ENCODE assay signal across 22 mouse cellular contexts in the genomic region with DNA sequence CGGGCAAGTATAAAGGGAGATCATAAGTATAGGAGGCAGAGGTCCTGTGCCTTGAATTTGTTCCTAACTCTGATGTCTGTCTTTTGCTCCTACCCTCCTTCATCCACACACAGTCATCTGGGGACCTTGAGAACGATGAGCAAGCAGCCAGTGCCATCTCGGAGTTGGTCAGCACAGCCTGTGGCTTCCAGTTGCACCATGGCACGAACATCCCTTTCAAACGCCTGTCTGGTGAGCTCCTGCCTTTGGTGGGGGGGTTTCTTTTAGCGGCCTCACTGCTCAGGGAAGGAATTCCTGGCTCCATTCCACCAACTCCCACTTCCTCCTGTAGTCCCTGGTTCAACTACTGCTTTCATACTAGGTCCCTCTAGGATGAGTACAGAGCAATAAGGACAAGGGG. TPM values are rescaled to one million over a fixed set of nuclear protein-coding genes. Genes with fewer than 3 reads are reported as not detected.
DNase-seq lines count a peak whose midpoint lies in the region; ATAC-seq and TF ChIP-seq lines count a peak whose summit lies in the region.
"Had no signal": no experiment of that assay in that cellular context is flagged by ENCODE, and none has a peak within 500 bp of the region (broad histone marks: within the 10 kb centered on the region; RNA-seq: fewer than 3 reads in every experiment).

No protein-coding gene starts in this region.

- peaks cover 39% of the 10 kb centered on the region for H3K79me2 ChIP-seq in MEL (ENCODE audit: control insufficient read depth, insufficient read depth, low read length, poor library complexity)

- peaks cover 3 to 61% of the 10 kb centered on the region in 2 experiments; a peak in 3 of 4 replicates for H3K36me3 ChIP-seq in MEL (ENCODE audit: control insufficient read depth in 1 of 2, insufficient read depth in 2 of 2, low read length in 2 of 2)

- no peak for TF ChIP-seq EP300 in MEL (IDR thresholded peaks at IDR 0.05; ENCODE audit: low read depth in 1 of 2, low read length in 2 of 2)

- H3K27me3 ChIP-seq in MEL (ENCODE audit: control insufficient read depth in 1 of 2, insufficient read depth in 2 of 2, low read length in 2 of 2) = no peaks in the 10 kb centered on the region
- H3K27me3 ChIP-seq: embryonic facial prominence, embryonic 15.5 days; hindbrain, embryonic 13.5 days; limb, embryonic 13.5 days; midbrain, embryonic 13.5 days; neural tube, embryonic 12.5 days had no signal

- H3K4me1 ChIP-seq in MEL (ENCODE audit: control insufficient read depth in 1 of 2, insufficient read depth in 2 of 2, low read length in 2 of 2) = peaks cover 12 to 71% of the 10 kb centered on the region in 2 experiments

- no peak overlapping the region for H3K9ac ChIP-seq in MEL (ENCODE audit: control insufficient read depth, low read depth, low read length, poor library complexity, severe bottlenecking)
- H3K9ac ChIP-seq: embryonic facial prominence, embryonic 15.5 days; forebrain, postnatal 0 days; hindbrain, embryonic 13.5 days; limb, embryonic 13.5 days; midbrain, embryonic 13.5 days; neural tube, embryonic 12.5 days had no signal

- TF ChIP-seq POLR2A in MEL (IDR thresholded peaks at IDR 0.05; ENCODE audit: control insufficient read depth in 1 of 2, insufficient read depth in 1 of 2, low read depth in 1 of 2, low read length in 2 of 2, poor library complexity in 1 of 2) = peak in 1 of 2 experiments; percentile 41; a peak in 1 of 4 replicates

- H3K4me3 ChIP-seq in MEL (ENCODE audit: control insufficient read depth in 1 of 2, insufficient read depth in 1 of 2, low read depth in 2 of 2, low read length in 2 of 2) = no peak overlapping the region
- H3K4me3 ChIP-seq: embryonic facial prominence, embryonic 15.5 days; hindbrain, embryonic 13.5 days; limb, embryonic 13.5 days; midbrain, embryonic 13.5 days; neural tube, embryonic 12.5 days had no signal

- ATAC-seq in granulocyte monocyte progenitor cell, adult 5-6 weeks (replicated peaks; ENCODE audit: poor library complexity, severe bottlenecking) = peak; percentile 6; the same call in 1 of the 2 replicates
- ATAC-seq: forebrain, postnatal 0 days; inflammation-experienced regulatory T-cells, adult 6 months; midbrain, embryonic 13.5 days had no signal

- no peak for TF ChIP-seq CTCF in MEL (IDR thresholded peaks at IDR 0.05 in 2 of 3, conservative IDR thresholded peaks at IDR 0.05 in 1 of 3; ENCODE audit: control insufficient read depth in 1 of 3, insufficient read depth in 1 of 3, low read depth in 2 of 3, low read length in 3 of 3, poor library complexity in 1 of 3, severe bottlenecking in 1 of 3)

- TF ChIP-seq RAD21 in MEL (IDR thresholded peaks at IDR 0.05; ENCODE audit: low read depth, low read length) = no peak

- H3K9me3 ChIP-seq in MEL (replicated peaks; ENCODE audit: insufficient read depth, low read length) = no peaks in the 10 kb centered on the region
- H3K9me3 ChIP-seq: embryonic facial prominence, embryonic 15.5 days; hindbrain, embryonic 13.5 days; limb, embryonic 13.5 days; midbrain, embryonic 13.5 days; neural tube, embryonic 12.5 days had no signal

- peak overlapping the region; percentile 26; the same call in 1 of the 2 replicates for H3K27ac ChIP-seq in MEL (ENCODE audit: control insufficient read depth, low read depth, low read length)
- H3K27ac ChIP-seq: embryonic facial prominence, embryonic 15.5 days; hindbrain, embryonic 13.5 days; limb, embryonic 13.5 days; midbrain, embryonic 13.5 days; neural tube, embryonic 12.5 days had no signal

- DNase-seq in cerebellum, adult 11-12 months = peak; percentile 23
- no peak for DNase-seq in cerebellum, postnatal 10 days
- DNase-seq in layer of hippocampus, adult 11-12 months (ENCODE audit: low spot score) = peak; percentile 29
- no peak for DNase-seq in layer of hippocampus, adult 9-10 months (ENCODE audit: low spot score)
- peak; percentile 30 for DNase-seq in MEL (ENCODE audit: low read depth, low spot score)
- DNase-seq in gastrocnemius, postnatal 10 days = no peak
- no peak for DNase-seq in lung, postnatal 36 days
- DNase-seq: B cell, adult 2 months; cerebellum, postnatal 36 days; forebrain, postnatal 0 days; kidney, adult 8-10 months; kidney, postnatal 36 days had no signal

TF ChIP-seq in MEL, 35 proteins besides CTCF, POLR2A, EP300 and RAD21:
- TF ChIP-seq MEF2A (IDR thresholded peaks at IDR 0.05; ENCODE audit: extremely low read depth, insufficient replicate concordance, low read depth, low read length, poor library complexity, severe bottlenecking) = no peak
- TF ChIP-seq JUND (IDR thresholded peaks at IDR 0.05; ENCODE audit: low read depth, low read length) = no peak
- TF ChIP-seq USF1 (IDR thresholded peaks at IDR 0.05; ENCODE audit: low read depth, low read length) = no peak

RNA-seq across cellular contexts. Expression of a gene that starts 3.3 kb away (rescaled TPM):
- total RNA-seq in MEL (2012; rRNA removed) = 45.7 and 51.5 TPM in 2 replicates
- polyA plus RNA-seq in MEL (2012; ENCODE audit: insufficient read depth in 1 of 2, insufficient read length in 2 of 2, low read depth in 1 of 2, low replicate concordance in 2 of 2, missing spikeins in 1 of 2) = 10 to 100 TPM in 1 of 2 experiments, not detected in 1; 59.0 TPM
- 132 and 143 TPM in 2 replicates for total RNA-seq in granulocyte monocyte progenitor cell, adult 5-6 weeks (2014; fragmentation: Nextera tagmentation)
- 80.9 and 86.9 TPM in 2 replicates for total RNA-seq in granulocyte monocyte progenitor cell, adult 5-6 weeks (2017)
- 10 to 100 TPM; 61.6 to 69.8 TPM for total RNA-seq in gastrocnemius, postnatal 10 days (2021)

RNA-seq across cellular contexts. Expression of a gene that starts 5.3 kb away (rescaled TPM):
- 27.8 and 35.6 TPM in 2 replicates for total RNA-seq in MEL (2012; rRNA removed)
- 10 to 100 TPM in 1 of 2 experiments, not detected in 1; 59.1 TPM for polyA plus RNA-seq in MEL (2012; ENCODE audit: insufficient read depth in 1 of 2, insufficient read length in 2 of 2, low read depth in 1 of 2, low replicate concordance in 2 of 2, missing spikeins in 1 of 2)
- 66.1 and 68.2 TPM in 2 replicates for total RNA-seq in granulocyte monocyte progenitor cell, adult 5-6 weeks (2014; fragmentation: Nextera tagmentation)
- 37.8 and 50.5 TPM in 2 replicates for total RNA-seq in granulocyte monocyte progenitor cell, adult 5-6 weeks (2017)
- 1 to 10 TPM; 5.3 to 8.1 TPM for total RNA-seq in gastrocnemius, postnatal 10 days (2021)

RNA-seq across cellular contexts. Expression of a gene that starts 14.1 kb away (rescaled TPM):
- 0.15 and 0.16 TPM in 2 replicates for total RNA-seq in MEL (2012; rRNA removed)
- polyA plus RNA-seq in MEL (2012; ENCODE audit: insufficient read depth in 1 of 2, insufficient read length in 2 of 2, low read depth in 1 of 2, low replicate concordance in 2 of 2, missing spikeins in 1 of 2) = under 1 TPM in 1 of 2 experiments, not detected in 1; 0.17 TPM
- total RNA-seq in granulocyte monocyte progenitor cell, adult 5-6 weeks (2014; fragmentation: Nextera tagmentation) = not detected in 2 replicates
- total RNA-seq in granulocyte monocyte progenitor cell, adult 5-6 weeks (2017) = 1.5 TPM in 1 of 2 replicates, not detected in the other
- total RNA-seq in gastrocnemius, postnatal 10 days (2021) = under 1 TPM; 0.38 to 0.86 TPM
- total RNA-seq: megakaryocyte, adult 5-6 weeks had no signal

RNA-seq across cellular contexts. Expression of a gene that starts 21.2 kb away (rescaled TPM):
- total RNA-seq in MEL (2012; rRNA removed) = not detected in 2 replicates
- polyA plus RNA-seq in MEL (2012; ENCODE audit: insufficient read depth in 1 of 2, insufficient read length in 2 of 2, low read depth in 1 of 2, low replicate concordance in 2 of 2, missing spikeins in 1 of 2) = not detected
- total RNA-seq in granulocyte monocyte progenitor cell, adult 5-6 weeks (2014; fragmentation: Nextera tagmentation) = not detected in 2 replicates
- 0.05 TPM in 1 of 2 replicates, not detected in the other for total RNA-seq in granulocyte monocyte progenitor cell, adult 5-6 weeks (2017)
- total RNA-seq in gastrocnemius, postnatal 10 days (2021) = under 1 TPM in 1 of 2 experiments, not detected in 1; 0.07 TPM
- total RNA-seq: gastrocnemius, postnatal 4 days; layer of hippocampus, postnatal 25 days; megakaryocyte, adult 5-6 weeks had no signal

RNA-seq across cellular contexts. Expression of a gene that starts 21.3 kb away (rescaled TPM):
- 0.04 TPM in 1 of 2 replicates, not detected in the other for total RNA-seq in MEL (2012; rRNA removed)
- polyA plus RNA-seq in MEL (2012; ENCODE audit: insufficient read depth in 1 of 2, insufficient read length in 2 of 2, low read depth in 1 of 2, low replicate concordance in 2 of 2, missing spikeins in 1 of 2) = not detected
- 4.2 and 7.9 TPM in 2 replicates for total RNA-seq in granulocyte monocyte progenitor cell, adult 5-6 weeks (2014; fragmentation: Nextera tagmentation)
- 2.9 and 3.9 TPM in 2 replicates for total RNA-seq in granulocyte monocyte progenitor cell, adult 5-6 weeks (2017)
- total RNA-seq in gastrocnemius, postnatal 10 days (2021) = under 1 TPM; 0.35 to 0.88 TPM

Comparison
In these comparisons a context has a peak if more than half of its experiments do, and no peak if none do; other contexts are left out.
1. DNase-seq: peak in cerebellum, adult 11-12 months (single experiment), layer of hippocampus, adult 11-12 months (single experiment) and MEL (single experiment); none in cerebellum, postnatal 10 days (0 of 2), layer of hippocampus, adult 9-10 months (single experiment), gastrocnemius, postnatal 10 days (single experiment) and lung, postnatal 36 days (single experiment).